Mouse (Mus musculus): ENCODE measurements at regions not wholly inside any gene's neighbourhood (a gene's known extent, or its start where the extent isn't known, plus 50 kb on each side); places are given as distances from the start of the nearest gene placed in this dataset.
"Not testable (repeated sequence)": the region's sequence is repeated elsewhere in the genome, so short reads cannot be mapped to it uniquely, and the experiment has no call there.

DNA sequence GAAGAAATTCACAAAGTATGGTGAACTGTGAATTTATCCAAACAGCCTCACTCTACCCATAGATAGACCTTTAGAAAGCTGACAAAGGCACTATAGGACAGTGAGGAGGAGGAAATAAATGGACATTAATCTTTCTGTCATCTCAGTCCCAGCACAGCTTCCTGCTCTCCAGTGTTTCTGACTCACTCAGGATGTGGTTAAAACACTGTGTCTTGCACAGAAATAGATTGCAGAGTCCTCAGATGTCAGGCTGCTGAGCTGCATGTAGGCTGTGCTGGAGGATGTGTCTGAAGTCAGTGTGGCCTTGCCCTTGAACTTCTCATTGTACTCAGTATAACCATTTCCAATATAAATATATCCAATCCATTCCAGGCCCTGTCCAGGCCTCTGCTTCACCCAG is 735.6 kb upstream of the Zfp386 start:
- Histone ChIP-seq H3K9me3 (ENCODE audit: control insufficient read depth, insufficient read depth, low read depth, low read length) (no peaks in the 10 kb centered on the region), H3K4me3 (ENCODE audit: insufficient read depth in 1 of 2, low read depth in 1 of 2, low read length in 2 of 2, poor library complexity in 1 of 2, severe bottlenecking in 1 of 2) (no peak overlapping the region), H3K36me3 (ENCODE audit: control insufficient read depth, insufficient read depth, low read length, poor library complexity, severe bottlenecking) (no peaks in the 10 kb centered on the region), H3K4me1 (ENCODE audit: control insufficient read depth in 2 of 2, insufficient read depth in 2 of 2, low read length in 2 of 2, poor library complexity in 1 of 2) (no peaks in the 10 kb centered on the region), H3K27ac (ENCODE audit: insufficient read depth, low read depth, low read length, poor library complexity, severe bottlenecking) (no peak overlapping the region), H3K9ac (ENCODE audit: insufficient read depth, low read depth, low read length, poor library complexity, severe bottlenecking) (no peak overlapping the region)
- TF ChIP-seq MAFK (IDR thresholded peaks at IDR 0.05; ENCODE audit: insufficient read depth, low read depth, low read length) (no peak), ZNF384 (IDR thresholded peaks at IDR 0.05; ENCODE audit: low read depth, low read length) (no peak), CHD2 (IDR thresholded peaks at IDR 0.05; ENCODE audit: low read depth, low read length) (no peak), HCFC1 (IDR thresholded peaks at IDR 0.05; ENCODE audit: borderline replicate concordance, insufficient read depth, low read length) (no peak), ZC3H11A (IDR thresholded peaks at IDR 0.05; ENCODE audit: borderline replicate concordance, low read depth, low read length) (no peak)
- no peak for DNase-seq (ENCODE audit: low read depth, low spot score)
- in situ Hi-C loops (cut with MboI; ENCODE audit: low sequenced_read_pairs in 2 of 2, unreplicated experiment in 2 of 2): no loop called here

DNA sequence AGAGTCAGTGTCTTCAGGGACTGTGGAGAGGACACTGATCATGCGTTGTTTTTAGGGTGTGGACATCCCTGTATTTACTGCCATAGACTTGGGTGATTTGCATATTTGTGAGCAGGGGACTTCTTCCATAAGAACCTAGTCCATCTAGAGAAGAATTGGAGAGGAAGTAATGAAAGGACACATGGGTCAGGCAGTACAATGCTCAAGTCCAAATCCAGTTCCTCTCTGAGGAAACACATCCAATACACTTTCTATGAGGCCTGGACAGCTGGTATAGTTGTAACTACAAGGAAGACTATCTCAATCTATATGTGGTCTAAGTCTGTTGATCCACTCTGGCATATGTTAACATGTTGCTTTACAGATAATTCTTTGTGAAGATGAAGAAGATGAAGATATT is 734.9 kb upstream of the Zfp386 start:
- H3K4me3 ChIP-seq (ENCODE audit: insufficient read depth in 1 of 2, low read depth in 1 of 2, low read length in 2 of 2, poor library complexity in 1 of 2, severe bottlenecking in 1 of 2); DNase-seq (ENCODE audit: low read depth, low spot score); H3K36me3 ChIP-seq (ENCODE audit: control insufficient read depth, insufficient read depth, low read length, poor library complexity, severe bottlenecking); H3K9ac ChIP-seq (ENCODE audit: insufficient read depth, low read depth, low read length, poor library complexity, severe bottlenecking); H3K4me1 ChIP-seq (ENCODE audit: control insufficient read depth in 2 of 2, insufficient read depth in 2 of 2, low read length in 2 of 2, poor library complexity in 1 of 2); in situ Hi-C loops (cut with MboI; ENCODE audit: low sequenced_read_pairs in 2 of 2, unreplicated experiment in 2 of 2); H3K27ac ChIP-seq (ENCODE audit: insufficient read depth, low read depth, low read length, poor library complexity, severe bottlenecking); H3K9me3 ChIP-seq (ENCODE audit: control insufficient read depth, insufficient read depth, low read depth, low read length): not testable (repeated sequence)

DNA sequence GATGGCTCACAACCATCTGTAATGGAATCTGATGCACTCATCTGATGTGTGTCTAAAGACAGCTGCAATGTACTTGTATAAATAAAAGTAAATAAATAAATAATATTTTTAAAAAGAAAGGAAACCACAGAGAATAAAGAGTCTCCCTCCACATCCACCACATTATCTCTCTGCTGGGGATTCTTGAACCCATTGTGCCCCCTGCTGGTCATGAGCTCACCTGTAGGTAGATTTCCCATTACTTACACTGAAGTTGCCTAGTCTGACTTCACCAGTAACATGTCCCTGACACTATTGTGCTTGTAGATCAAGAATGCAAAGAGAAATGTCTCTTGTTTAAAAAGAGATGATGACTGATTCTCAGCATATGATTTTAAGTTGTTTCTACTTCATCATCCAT is 726.9 kb upstream of the Zfp386 start:
- H3K27ac ChIP-seq (ENCODE audit: insufficient read depth, low read depth, low read length, poor library complexity, severe bottlenecking); H3K4me3 ChIP-seq (ENCODE audit: insufficient read depth in 1 of 2, low read depth in 1 of 2, low read length in 2 of 2, poor library complexity in 1 of 2, severe bottlenecking in 1 of 2); H3K4me1 ChIP-seq (ENCODE audit: control insufficient read depth in 2 of 2, insufficient read depth in 2 of 2, low read length in 2 of 2, poor library complexity in 1 of 2); H3K36me3 ChIP-seq (ENCODE audit: control insufficient read depth, insufficient read depth, low read length, poor library complexity, severe bottlenecking); H3K9me3 ChIP-seq (ENCODE audit: control insufficient read depth, insufficient read depth, low read depth, low read length); DNase-seq (ENCODE audit: low read depth, low spot score); H3K9ac ChIP-seq (ENCODE audit: insufficient read depth, low read depth, low read length, poor library complexity, severe bottlenecking); in situ Hi-C loops (cut with MboI; ENCODE audit: low sequenced_read_pairs in 2 of 2, unreplicated experiment in 2 of 2): not testable (repeated sequence)

DNA sequence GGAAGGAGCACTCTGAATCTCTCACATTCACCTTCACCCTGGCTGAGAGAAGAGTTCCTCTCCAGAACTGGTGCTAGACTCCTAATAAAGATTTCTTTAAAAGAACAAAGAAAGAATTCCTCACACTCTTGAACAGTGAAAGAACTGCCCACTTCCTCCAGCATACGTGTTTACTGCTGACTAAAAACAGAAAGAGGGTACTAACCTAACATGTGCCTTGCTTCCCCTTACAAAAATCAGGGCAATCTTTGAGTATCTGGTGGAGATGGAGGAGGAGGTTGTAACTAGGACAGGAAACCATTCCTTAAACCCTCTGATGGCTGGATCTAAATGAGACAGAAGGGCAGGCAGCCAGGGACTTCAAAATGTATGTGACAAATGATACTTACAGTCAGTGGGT is 719.1 kb upstream of the Zfp386 start:
- Histone ChIP-seq H3K4me1 (ENCODE audit: control insufficient read depth in 2 of 2, insufficient read depth in 2 of 2, low read length in 2 of 2, poor library complexity in 1 of 2) (no peaks in the 10 kb centered on the region), H3K27ac (ENCODE audit: insufficient read depth, low read depth, low read length, poor library complexity, severe bottlenecking) (no peak overlapping the region), H3K4me3 (ENCODE audit: insufficient read depth in 1 of 2, low read depth in 1 of 2, low read length in 2 of 2, poor library complexity in 1 of 2, severe bottlenecking in 1 of 2) (no peak overlapping the region), H3K9me3 (ENCODE audit: control insufficient read depth, insufficient read depth, low read depth, low read length) (no peaks in the 10 kb centered on the region), H3K36me3 (ENCODE audit: control insufficient read depth, insufficient read depth, low read length, poor library complexity, severe bottlenecking) (no peaks in the 10 kb centered on the region), H3K9ac (ENCODE audit: insufficient read depth, low read depth, low read length, poor library complexity, severe bottlenecking) (no peak overlapping the region)
- in situ Hi-C loops (cut with MboI; ENCODE audit: low sequenced_read_pairs in 2 of 2, unreplicated experiment in 2 of 2): loop anchor here (25.0 kb wide), 2 partner anchors 191 to 284 kb away; no protein-coding TSS in a partner anchor
- TF ChIP-seq MAFK (IDR thresholded peaks at IDR 0.05; ENCODE audit: insufficient read depth, low read depth, low read length): no peak
- no peak for DNase-seq (ENCODE audit: low read depth, low spot score)

DNA sequence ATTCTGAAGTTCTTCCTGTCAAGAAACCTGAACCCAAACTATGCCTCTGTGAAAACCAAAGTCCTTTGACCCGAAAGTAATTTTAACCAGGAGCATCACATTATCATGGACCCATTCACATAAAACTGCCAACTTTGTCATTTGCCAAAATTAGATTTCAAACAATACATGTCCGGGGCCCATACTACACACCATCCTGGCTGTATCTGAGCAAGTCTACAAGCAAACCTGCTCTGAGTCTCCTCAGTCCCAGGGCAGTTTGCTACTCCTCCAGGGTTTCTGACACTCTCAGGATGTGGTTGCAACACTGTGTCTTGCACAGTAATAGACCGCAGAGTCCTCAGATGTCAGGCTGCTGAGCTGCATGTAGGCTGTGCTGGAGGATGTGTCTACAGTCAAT is 712.8 kb upstream of the Zfp386 start:
- not testable (repeated sequence) for H3K4me1 ChIP-seq (ENCODE audit: control insufficient read depth in 2 of 2, insufficient read depth in 2 of 2, low read length in 2 of 2, poor library complexity in 1 of 2); H3K4me3 ChIP-seq (ENCODE audit: insufficient read depth in 1 of 2, low read depth in 1 of 2, low read length in 2 of 2, poor library complexity in 1 of 2, severe bottlenecking in 1 of 2); H3K9me3 ChIP-seq (ENCODE audit: control insufficient read depth, insufficient read depth, low read depth, low read length); H3K27ac ChIP-seq (ENCODE audit: insufficient read depth, low read depth, low read length, poor library complexity, severe bottlenecking); H3K36me3 ChIP-seq (ENCODE audit: control insufficient read depth, insufficient read depth, low read length, poor library complexity, severe bottlenecking); DNase-seq (ENCODE audit: low read depth, low spot score); H3K9ac ChIP-seq (ENCODE audit: insufficient read depth, low read depth, low read length, poor library complexity, severe bottlenecking)
- in situ Hi-C loops (cut with MboI; ENCODE audit: low sequenced_read_pairs in 2 of 2, unreplicated experiment in 2 of 2): loop anchor here (25.0 kb wide), 2 partner anchors 197 to 278 kb away; no protein-coding TSS in a partner anchor

Data from ES-E14 (cell line).